Mouse (Mus musculus) intestine, embryonic 16.5 days (tissue): ENCODE measurements at regions not wholly inside any gene's neighbourhood (a gene's known extent, or its start where the extent isn't known, plus 50 kb on each side); places are given as distances from the start of the nearest gene placed in this dataset.

Source experiments
- ATAC-seq: fragments of 200-750 bp; cut with Nextera tagmentation; 2 replicates; pipeline ENCODE4 v1.8.0; 2017; ENCODE audit warnings: moderate TSS enrichment, moderate library complexity
- H3K27ac ChIP-seq: fragments of 300-500 bp; sonication (generic); 2 replicates; pipeline ENCODE4 v1.5.1; 2014; ENCODE audit warnings: mild to moderate bottlenecking, low read length
- H3K27me3 ChIP-seq: fragments of 300-500 bp; sonication (generic); replicated peaks from 2 replicates; pipeline ENCODE4 v1.6.1; 2014; ENCODE audit warnings: low read length, control low read depth, mixed read lengths; ENCODE audit not compliant: control insufficient read depth, insufficient read depth
- H3K36me3 ChIP-seq: fragments of 300-500 bp; sonication (generic); 2 replicates; pipeline ENCODE4 v1.6.1; 2014; ENCODE audit warnings: low read length, control low read depth; ENCODE audit not compliant: control insufficient read depth, insufficient read depth
- H3K4me1 ChIP-seq: fragments of 300-500 bp; sonication (generic); 2 replicates; pipeline ENCODE4 v1.6.1; 2014; ENCODE audit warnings: low read length, control low read depth, mixed read lengths; ENCODE audit not compliant: control insufficient read depth, insufficient read depth
- H3K4me2 ChIP-seq: fragments of 300-500 bp; sonication (generic); 2 replicates; pipeline ENCODE4 v1.6.1; 2014; ENCODE audit warnings: low read depth, low read length, control low read depth
- H3K4me3 ChIP-seq: fragments of 300-500 bp; sonication (generic); 2 replicates; pipeline ENCODE4 v1.5.1; 2014; ENCODE audit warnings: mild to moderate bottlenecking, low read length
- H3K9ac ChIP-seq: fragments of 300-500 bp; sonication (generic); 2 replicates; pipeline ENCODE4 v1.6.1; 2014; ENCODE audit warnings: low read depth, low read length
- H3K9me3 ChIP-seq: fragments of 300-500 bp; sonication (generic); 2 replicates; pipeline ENCODE4 v1.6.1; 2016; ENCODE audit warnings: low read length, control low read depth; ENCODE audit not compliant: control insufficient read depth
- WGBS: fragments of 180-500 bp; shearing (Covaris S2); extraction: QIAGEN DNeasy Blood & Tissue Kit; methylation state at CpG from one replicate; pipeline ENCODE4 v1.1.7; 2014; 5-methylcytosine and 5-hydroxymethylcytosine counted together

- no peak for ATAC-seq
- H3K4me1 ChIP-seq: no peaks in the 10 kb centered on the region
- H3K27me3 ChIP-seq: no peaks in the 10 kb centered on the region
- H3K4me2 ChIP-seq: no peak overlapping the region
- no peak overlapping the region for H3K4me3 ChIP-seq
- 70% methylated on average over 3 of the region's 3 CpGs for WGBS
- no peaks in the 10 kb centered on the region for H3K36me3 ChIP-seq
- H3K27ac ChIP-seq: no peak overlapping the region
- no peaks in the 10 kb centered on the region for H3K9me3 ChIP-seq
- H3K9ac ChIP-seq: no peak overlapping the region
These were observed 443.5 kb upstream of the A1bg start for GRCm38 (mm10) chr15:61366276-61366675.

GRCm38 (mm10) chr15:61365511-61365910 lies 442.7 kb upstream of the A1bg start:
- Histone ChIP-seq H3K4me1 (no peaks in the 10 kb centered on the region), H3K4me3 (no peak overlapping the region), H3K9me3 (no peaks in the 10 kb centered on the region), H3K9ac (no peak overlapping the region), H3K27ac (no peak overlapping the region), H3K36me3 (no peaks in the 10 kb centered on the region), H3K4me2 (no peak overlapping the region), H3K27me3 (no peaks in the 10 kb centered on the region)
- ATAC-seq: no peak
- 89% methylated on average over 5 of the region's 5 CpGs for WGBS

GRCm38 (mm10) chr15:61364461-61364860 lies 441.6 kb upstream of the A1bg start:
- no peak overlapping the region for H3K4me2 ChIP-seq

GRCm38 (mm10) chr15:61361254-61361653 lies 438.4 kb upstream of the A1bg start:
- WGBS: 84% methylated on average over 3 of the region's 3 CpGs
- no peaks in the 10 kb centered on the region for H3K36me3 ChIP-seq
- no peak overlapping the region for H3K4me3 ChIP-seq
- no peak overlapping the region for H3K9ac ChIP-seq
- no peaks in the 10 kb centered on the region for H3K9me3 ChIP-seq
- no peak for ATAC-seq
- no peaks in the 10 kb centered on the region for H3K27me3 ChIP-seq
- no peak overlapping the region for H3K27ac ChIP-seq
- no peaks in the 10 kb centered on the region for H3K4me1 ChIP-seq
- H3K4me2 ChIP-seq: no peak overlapping the region

More at GRCm38 (mm10) chr15:61364461-61364860, 441.6 kb upstream of the A1bg start:
- no peak overlapping the region for H3K4me3 ChIP-seq
- H3K9me3 ChIP-seq: no peaks in the 10 kb centered on the region
- no peak overlapping the region for H3K27ac ChIP-seq
- ATAC-seq: no peak
- H3K27me3 ChIP-seq: no peaks in the 10 kb centered on the region
- 90% methylated on average over 2 of the region's 2 CpGs for WGBS
- H3K9ac ChIP-seq: no peak overlapping the region
- H3K36me3 ChIP-seq: no peaks in the 10 kb centered on the region
- no peaks in the 10 kb centered on the region for H3K4me1 ChIP-seq

GRCm38 (mm10) chr15:61355344-61355743 lies 432.5 kb upstream of the A1bg start:
- Histone ChIP-seq H3K4me3 (no peak overlapping the region), H3K36me3 (no peaks in the 10 kb centered on the region), H3K27ac (no peak overlapping the region), H3K9me3 (no peaks in the 10 kb centered on the region), H3K9ac (no peak overlapping the region), H3K27me3 (no peaks in the 10 kb centered on the region), H3K4me2 (no peak overlapping the region), H3K4me1 (no peaks in the 10 kb centered on the region)
- ATAC-seq: no peak

GRCm38 (mm10) chr15:61351729-61352342 lies 429.0 kb upstream of the A1bg start:
- Histone ChIP-seq H3K9ac (no peak overlapping the region), H3K9me3 (no peaks in the 10 kb centered on the region), H3K4me3 (no peak overlapping the region), H3K4me2 (no peak overlapping the region), H3K27me3 (no peaks in the 10 kb centered on the region), H3K36me3 (no peaks in the 10 kb centered on the region), H3K27ac (peak overlapping the region; percentile 3; the same call in 1 of the 2 replicates), H3K4me1 (no peaks in the 10 kb centered on the region)
- WGBS: 49% methylated on average over 5 of the region's 5 CpGs
- 0 out of 2 replicates have a peak, but pooled peaks have one; percentile 33 for ATAC-seq

- H3K27me3 ChIP-seq: no peaks in the 10 kb centered on the region
- H3K4me1 ChIP-seq: no peaks in the 10 kb centered on the region
- H3K4me3 ChIP-seq: no peak overlapping the region
- H3K9ac ChIP-seq: no peak overlapping the region
- no peak overlapping the region for H3K4me2 ChIP-seq
- no peak overlapping the region for H3K27ac ChIP-seq
- H3K36me3 ChIP-seq: no peaks in the 10 kb centered on the region
- H3K9me3 ChIP-seq: no peaks in the 10 kb centered on the region
- 65% methylated on average over 4 of the region's 4 CpGs for WGBS
- ATAC-seq: no peak
These were observed 422.3 kb upstream of the A1bg start for GRCm38 (mm10) chr15:61345101-61345500.

GRCm38 (mm10) chr15:61342618-61343017 lies 419.8 kb upstream of the A1bg start:
- 85% methylated on average over 1 of the region's 1 CpGs for WGBS
- no peaks in the 10 kb centered on the region for H3K36me3 ChIP-seq
- H3K4me3 ChIP-seq: no peak overlapping the region
- H3K4me2 ChIP-seq: no peak overlapping the region
- no peaks in the 10 kb centered on the region for H3K9me3 ChIP-seq
- no peaks in the 10 kb centered on the region for H3K4me1 ChIP-seq
- H3K9ac ChIP-seq: no peak overlapping the region
- ATAC-seq: no peak
- H3K27me3 ChIP-seq: no peaks in the 10 kb centered on the region
- H3K27ac ChIP-seq: no peak overlapping the region

GRCm38 (mm10) chr15:61327925-61328324 lies 405.1 kb upstream of the A1bg start:
- no peak overlapping the region for H3K4me3 ChIP-seq
- H3K4me2 ChIP-seq: no peak overlapping the region
- ATAC-seq: no peak
- no peak overlapping the region for H3K9ac ChIP-seq
- H3K4me1 ChIP-seq: no peaks in the 10 kb centered on the region
- H3K27ac ChIP-seq: no peak overlapping the region
- WGBS: 74% methylated on average over 2 of the region's 2 CpGs
- no peaks in the 10 kb centered on the region for H3K27me3 ChIP-seq
- no peaks in the 10 kb centered on the region for H3K9me3 ChIP-seq
- H3K36me3 ChIP-seq: no peaks in the 10 kb centered on the region

- H3K27ac ChIP-seq: no peak overlapping the region
- no peak overlapping the region for H3K4me3 ChIP-seq
- no peak for ATAC-seq
- no peaks in the 10 kb centered on the region for H3K36me3 ChIP-seq
- H3K4me1 ChIP-seq: no peaks in the 10 kb centered on the region
- no peaks in the 10 kb centered on the region for H3K9me3 ChIP-seq
- H3K9ac ChIP-seq: no peak overlapping the region
- no peak overlapping the region for H3K4me2 ChIP-seq
- no peaks in the 10 kb centered on the region for H3K27me3 ChIP-seq
- WGBS: 91% methylated on average over 7 of the region's 7 CpGs
These were observed 399.4 kb upstream of the A1bg start for GRCm38 (mm10) chr15:61322243-61322642.
